Mouse (Mus musculus): Measurements from ENCODE around the gene Slitrk1. TPM values are rescaled to one million over a fixed set of nuclear protein-coding genes. Genes with fewer than 3 reads are reported as not detected.

The Slitrk1 gene
- polyA plus RNA-seq (2021; fragmentation: Nextera tagmentation) = 8.4 and 8.5 TPM in 2 replicates
- long read RNA-seq, experiment 1, full-length matches to known transcripts = 15 of 15 reads
- long read RNA-seq, experiment 1, partial matches to known transcripts = 0 of 15 reads
- long read RNA-seq, experiment 1, other reads (novel, unspliced or antisense) = 0 of 15 reads
- long read RNA-seq, experiment 2, full-length matches to known transcripts = 38 of 44 reads
- long read RNA-seq, experiment 2, partial matches to known transcripts = 0 of 44 reads
- long read RNA-seq, experiment 2, other reads (novel, unspliced or antisense) = 6 of 44 reads

GRCm38 (mm10) chr14:108913714-108914263 is at the start of gene Slitrk1:
Gene Slitrk1, minus strand, starts transcription at chr14:108914158.

All from layer of hippocampus, adult 6 months (tissue).